Mouse (Mus musculus) hindbrain, embryonic 12.5 days (tissue): ENCODE results near the gene Flrt2. TPM values are rescaled to one million over a fixed set of nuclear protein-coding genes. Genes with fewer than 3 reads are reported as not detected.

ENCODE experiments used
- ATAC-seq: fragments of 200-750 bp; cut with Nextera tagmentation; 2 replicates; pipeline ENCODE4 v1.8.0; 2017; ENCODE audit warnings: moderate TSS enrichment; ENCODE audit not compliant: low FRiP score
- H3K27ac ChIP-seq: fragments of 300-500 bp; sonication (generic); 2 replicates; pipeline ENCODE4 v1.5.1; 2016; ENCODE audit warnings: mild to moderate bottlenecking
- H3K27me3 ChIP-seq: fragments of 300-500 bp; sonication (generic); 2 replicates; pipeline ENCODE4 v1.6.1; 2016; ENCODE audit warnings: mild to moderate bottlenecking
- H3K36me3 ChIP-seq: fragments of 300-500 bp; sonication (generic); 2 replicates; pipeline ENCODE4 v1.6.1; 2016; ENCODE audit warnings: mild to moderate bottlenecking
- H3K4me1 ChIP-seq: fragments of 300-500 bp; sonication (generic); 2 replicates; pipeline ENCODE4 v1.6.1; 2016
- H3K4me2 ChIP-seq: fragments of 300-500 bp; sonication (generic); replicated peaks from 2 replicates; pipeline ENCODE4 v1.6.1; 2016; ENCODE audit warnings: mild to moderate bottlenecking
- H3K4me3 ChIP-seq: fragments of 300-500 bp; sonication (generic); 2 replicates; pipeline ENCODE4 v1.5.1; 2016; ENCODE audit warnings: mild to moderate bottlenecking
- H3K9ac ChIP-seq: fragments of 300-500 bp; sonication (generic); 2 replicates; pipeline ENCODE4 v1.6.1; 2016; ENCODE audit warnings: mild to moderate bottlenecking, moderate library complexity
- H3K9me3 ChIP-seq: fragments of 300-500 bp; sonication (generic); replicated peaks from 2 replicates; pipeline ENCODE4 v1.6.1; 2016; ENCODE audit warnings: mild to moderate bottlenecking
- WGBS: fragments of 180-500 bp; shearing (Covaris S2); methylation state at CpG from one replicate; pipeline ENCODE4 v1.1.7; 2016; 5-methylcytosine and 5-hydroxymethylcytosine counted together
- polyA plus RNA-seq: library from polyadenylated mRNA; unstranded; fragments of >200 nt; fragmentation: Nextera tagmentation; extraction: Ambion mirVana; gene quantifications from 2 replicates; pipeline ENCODE4 v1.2.1, GENCODE M21; 2016

Flrt2 gene
- polyA plus RNA-seq, 1 experiment from 2014 or later: 50.9 TPM

DNA sequence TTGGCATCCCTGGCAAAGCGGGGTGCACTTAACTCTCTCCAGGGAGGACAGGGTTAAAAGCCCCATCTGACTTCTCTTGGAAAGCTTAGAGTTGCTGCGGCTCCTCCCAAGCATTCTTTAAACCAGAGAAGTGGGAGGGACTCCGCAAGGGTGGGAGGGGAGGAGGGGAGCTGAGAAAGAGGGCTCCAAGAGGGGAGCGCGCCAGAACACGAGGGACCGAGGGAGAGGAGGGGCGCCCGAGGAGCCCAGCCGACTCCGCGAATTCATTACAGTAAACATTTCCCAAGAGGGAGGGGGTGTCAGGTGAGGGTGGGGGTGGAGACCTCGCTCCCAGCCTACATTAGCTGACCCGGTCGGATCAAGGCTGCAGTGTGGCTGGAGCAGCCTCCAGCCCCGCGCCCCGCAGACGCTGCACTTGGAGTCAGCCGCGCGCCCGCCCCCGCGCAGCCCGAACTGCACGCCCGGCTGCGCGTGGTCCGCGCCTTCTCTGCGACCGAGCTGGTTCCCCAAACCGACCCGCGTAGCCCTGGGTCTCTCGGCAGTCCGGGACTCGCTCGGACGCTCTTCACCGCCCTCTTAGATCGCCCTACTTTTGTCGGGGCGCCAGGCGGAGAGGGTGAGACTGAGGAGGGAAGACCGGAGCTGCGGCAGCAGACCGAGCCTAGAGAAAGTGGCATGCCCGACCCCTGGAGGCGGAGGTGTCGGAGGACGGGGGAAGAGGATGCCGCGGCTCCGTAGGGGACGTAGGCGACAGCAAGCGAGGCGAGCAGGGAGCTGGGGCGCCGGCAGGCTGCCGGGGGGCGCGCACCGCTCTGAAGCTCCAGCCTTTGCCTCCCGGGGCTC, 3.2 kb downstream of the Flrt2 start:
- peaks cover 15% of the 10 kb centered on the region for H3K4me1 ChIP-seq
- peak overlapping the region; percentile 75 for H3K4me3 ChIP-seq
- peak overlapping the region; percentile 87 for H3K9ac ChIP-seq
- peak; percentile 94 for ATAC-seq
- under 1% methylated on average over 64 of the region's 68 CpGs for WGBS
- H3K4me2 ChIP-seq: peak overlapping the region; percentile 74
- peaks cover 23% of the 10 kb centered on the region for H3K27me3 ChIP-seq
- peak overlapping the region; percentile 86 for H3K27ac ChIP-seq
- no peaks in the 10 kb centered on the region for H3K36me3 ChIP-seq
- H3K9me3 ChIP-seq: no peaks in the 10 kb centered on the region

DNA sequence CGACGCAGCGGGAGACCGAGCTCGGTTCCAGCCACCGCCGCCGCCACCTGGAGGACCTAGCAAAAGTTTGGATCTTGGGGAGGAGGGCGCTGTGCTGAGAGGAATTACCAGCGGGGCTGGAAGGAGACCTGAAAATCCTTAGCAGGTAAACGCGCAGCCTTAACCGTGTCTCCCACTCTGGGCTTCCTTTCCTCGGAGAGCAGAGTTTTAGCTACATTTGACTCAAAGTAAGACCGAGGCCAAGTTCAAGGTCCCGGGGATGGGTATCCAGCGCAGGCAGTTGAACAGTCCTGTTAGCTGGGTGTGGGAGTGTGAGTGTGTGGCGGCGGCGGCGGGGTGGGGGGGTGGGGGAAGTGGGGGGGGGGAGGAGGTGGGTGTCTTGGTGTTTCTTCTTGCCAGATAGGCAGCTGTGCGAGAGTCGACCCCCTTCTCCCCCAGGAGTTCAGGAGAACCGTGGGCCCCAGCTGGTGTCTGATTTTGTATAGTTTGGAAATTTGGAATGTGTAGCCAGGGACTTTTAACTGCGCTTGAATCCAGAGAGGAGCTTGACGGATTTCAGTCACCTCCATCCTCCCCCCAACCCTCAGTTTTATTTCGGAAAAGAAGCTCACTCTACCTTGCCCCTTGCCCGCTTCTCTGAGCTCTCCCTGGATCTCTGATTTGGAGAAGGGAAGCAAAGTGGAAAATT, 4.0 kb downstream of the Flrt2 start:
- peak overlapping the region; percentile 75 for H3K4me3 ChIP-seq
- peak overlapping the region; percentile 87 for H3K9ac ChIP-seq
- peak; percentile 7; the same call in 1 of the 2 replicates for ATAC-seq
- H3K9me3 ChIP-seq: no peaks in the 10 kb centered on the region
- H3K27me3 ChIP-seq: peaks cover 23% of the 10 kb centered on the region
- peaks cover 15% of the 10 kb centered on the region for H3K4me1 ChIP-seq
- peak overlapping the region; percentile 74 for H3K4me2 ChIP-seq
- H3K27ac ChIP-seq: peak overlapping the region; percentile 86
- no peaks in the 10 kb centered on the region for H3K36me3 ChIP-seq
- 1% methylated on average over 28 of the region's 28 CpGs for WGBS

DNA sequence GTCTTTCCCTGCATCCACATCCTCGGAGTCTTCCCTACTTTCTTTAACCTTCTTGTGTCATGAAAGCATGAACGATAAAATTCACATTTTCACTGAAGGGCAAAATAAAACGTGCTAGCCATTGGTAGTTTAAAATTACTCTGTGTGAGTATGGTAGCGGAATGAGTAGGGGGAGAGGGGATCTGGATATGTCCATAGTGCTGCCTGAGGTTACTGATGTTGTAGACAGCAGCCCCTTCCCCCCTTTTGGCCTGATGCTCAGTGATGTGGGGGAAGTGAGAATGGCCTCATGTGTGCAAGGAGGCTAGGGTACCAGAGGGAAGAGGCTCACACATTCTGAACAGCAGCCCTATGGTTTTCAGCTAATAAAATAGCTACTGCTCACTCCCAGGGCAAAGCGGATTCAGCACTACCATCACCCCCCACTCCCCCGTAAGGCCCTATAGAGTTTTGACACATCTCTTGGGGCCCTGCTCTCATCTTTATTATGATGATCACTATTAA, 4.5 kb downstream of the Flrt2 start:
- Histone ChIP-seq H3K4me3 (peak overlapping the region; percentile 75), H3K36me3 (no peaks in the 10 kb centered on the region), H3K9me3 (no peaks in the 10 kb centered on the region), H3K9ac (peak overlapping the region; percentile 87), H3K27me3 (peaks cover 18% of the 10 kb centered on the region), H3K4me2 (peak overlapping the region; percentile 74), H3K27ac (peak overlapping the region; percentile 57), H3K4me1 (peaks cover 15% of the 10 kb centered on the region)
- WGBS: 2% methylated on average over 6 of the region's 6 CpGs
- ATAC-seq: no peak

DNA sequence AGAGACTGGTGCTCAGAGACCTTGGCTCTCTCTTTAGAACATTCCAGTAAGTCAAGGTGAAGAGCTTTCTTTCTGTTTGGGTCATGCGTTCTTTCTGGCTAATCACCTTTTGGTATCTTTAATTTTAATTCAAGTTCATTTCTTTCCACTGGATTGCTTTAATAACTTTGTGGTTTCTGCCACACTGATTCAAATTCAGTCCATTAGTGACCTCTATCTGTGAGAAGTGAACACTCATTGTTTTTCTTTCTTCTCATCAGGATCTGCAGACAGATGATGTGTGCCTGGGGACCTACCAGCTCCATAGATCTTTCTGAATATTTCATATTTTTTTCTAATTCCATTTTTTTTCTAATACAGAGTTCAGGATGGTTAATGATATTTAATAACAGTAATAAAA, 6.5 kb downstream of the Flrt2 start:
- Histone ChIP-seq H3K9me3 (no peaks in the 10 kb centered on the region), H3K27ac (no peak overlapping the region), H3K4me2 (peak overlapping the region; percentile 74), H3K27me3 (peaks cover 5% of the 10 kb centered on the region), H3K4me1 (peaks cover 13% of the 10 kb centered on the region), H3K4me3 (peak overlapping the region; percentile 75), H3K36me3 (no peaks in the 10 kb centered on the region), H3K9ac (no peak overlapping the region)
- 78% methylated on average over 1 of the region's 1 CpGs for WGBS
- ATAC-seq: no peak

DNA sequence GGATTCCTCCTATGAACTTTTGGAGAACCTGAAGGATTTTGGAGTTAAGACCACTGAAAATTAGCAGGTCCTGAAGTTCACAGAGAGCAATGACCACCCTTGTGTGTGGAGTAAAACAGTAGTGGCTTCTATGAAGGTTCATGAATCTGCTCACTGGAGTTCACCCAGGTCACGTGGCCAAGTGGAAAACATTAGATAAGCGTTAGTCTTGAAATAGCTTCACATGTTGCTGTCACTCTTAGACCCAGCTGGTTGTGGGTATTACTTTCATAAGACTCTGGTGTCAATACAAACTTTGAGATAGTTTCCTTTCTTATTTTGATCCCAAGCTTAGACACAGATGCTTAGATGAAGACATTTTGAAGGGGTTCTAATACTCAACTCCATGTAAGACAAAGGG, 8.7 kb downstream of the Flrt2 start:
- ATAC-seq: no peak
- Histone ChIP-seq H3K4me1 (peaks cover 11% of the 10 kb centered on the region; the same call in 1 of the 2 replicates), H3K9me3 (no peaks in the 10 kb centered on the region)

DNA sequence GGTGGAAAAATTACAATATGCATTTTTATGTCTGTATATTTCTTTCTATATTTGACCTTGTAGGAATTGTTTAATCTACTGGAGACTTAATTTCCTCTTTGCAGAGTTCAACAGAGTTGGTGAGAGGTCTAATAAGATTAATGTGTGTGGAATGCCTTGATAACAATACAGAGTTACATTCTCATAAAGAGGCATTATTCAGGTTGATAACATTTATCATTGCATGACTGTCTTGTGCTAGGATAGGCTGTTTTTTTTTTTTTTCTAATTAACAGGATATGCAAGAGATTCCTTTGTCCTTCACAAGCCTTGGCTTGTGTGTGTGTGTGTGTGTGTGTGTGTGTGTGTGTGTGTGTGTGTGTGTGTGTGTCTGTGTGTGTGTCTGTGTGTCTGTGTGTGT, 9.6 kb downstream of the Flrt2 start:
- Histone ChIP-seq H3K27ac (no peak overlapping the region), H3K4me1 (peaks cover 7% of the 10 kb centered on the region; the same call in 1 of the 2 replicates), H3K9me3 (no peaks in the 10 kb centered on the region), H3K27me3 (no peaks in the 10 kb centered on the region), H3K4me3 (no peak overlapping the region), H3K4me2 (no peak overlapping the region), H3K36me3 (no peaks in the 10 kb centered on the region), H3K9ac (no peak overlapping the region)
- ATAC-seq: no peak

More for the DNA sequence above, 8.7 kb downstream of the Flrt2 start:
- no peak overlapping the region for H3K4me3 ChIP-seq
- H3K4me2 ChIP-seq: no peak overlapping the region
- H3K36me3 ChIP-seq: no peaks in the 10 kb centered on the region
- H3K9ac ChIP-seq: no peak overlapping the region
- H3K27ac ChIP-seq: no peak overlapping the region
- 76% methylated on average over 2 of the region's 2 CpGs for whole genome bisulfite sequencing
- no peaks in the 10 kb centered on the region for H3K27me3 ChIP-seq

DNA sequence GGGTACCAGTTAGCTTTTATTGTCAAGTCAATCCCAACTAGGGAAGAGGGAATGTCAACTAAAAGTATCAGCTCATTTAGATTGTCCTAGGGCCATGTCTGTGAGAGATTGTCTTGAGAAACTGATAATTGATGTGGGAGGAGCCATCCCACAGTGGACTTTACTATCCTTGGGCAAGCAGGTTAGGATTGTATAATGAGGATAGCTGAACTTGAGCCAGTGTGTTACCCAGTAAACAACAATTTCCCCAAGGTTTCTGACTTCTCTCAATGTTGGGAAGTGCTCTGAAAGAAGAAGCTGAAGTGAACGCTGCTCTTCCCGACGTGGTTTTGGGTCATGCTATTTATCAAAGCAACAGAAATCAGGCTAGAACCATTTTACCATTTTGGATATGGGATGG, 13.0 kb downstream of the Flrt2 start:
- Histone ChIP-seq H3K9ac (no peak overlapping the region), H3K9me3 (no peaks in the 10 kb centered on the region), H3K4me3 (no peak overlapping the region), H3K27me3 (no peaks in the 10 kb centered on the region), H3K27ac (no peak overlapping the region), H3K4me1 (no peaks in the 10 kb centered on the region), H3K36me3 (no peaks in the 10 kb centered on the region), H3K4me2 (no peak overlapping the region)
- ATAC-seq: no peak
- 85% methylated on average over 3 of the region's 3 CpGs for WGBS

DNA sequence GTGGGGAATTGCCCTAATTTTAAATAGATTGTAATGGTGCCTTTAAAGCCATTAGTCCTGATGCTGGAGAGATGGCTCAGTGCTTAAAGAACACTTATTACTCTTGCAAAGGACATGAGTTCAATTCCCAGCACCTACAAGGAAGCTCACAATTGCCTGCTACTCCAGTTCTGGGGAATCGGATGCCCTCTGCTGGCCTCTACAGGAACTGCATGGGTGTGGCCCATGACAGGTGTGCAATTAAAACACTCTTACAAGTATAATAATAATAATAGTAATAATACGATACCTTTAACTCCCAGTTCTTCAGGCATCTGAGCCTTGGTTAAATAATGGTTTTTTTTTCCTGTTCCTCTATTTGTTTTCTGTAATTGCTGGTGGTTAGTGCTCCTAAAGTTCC, 31.2 kb downstream of the Flrt2 start:
- Histone ChIP-seq H3K4me1 (no peaks in the 10 kb centered on the region), H3K9ac (no peak overlapping the region), H3K4me3 (no peak overlapping the region), H3K36me3 (no peaks in the 10 kb centered on the region), H3K27me3 (no peaks in the 10 kb centered on the region), H3K9me3 (no peaks in the 10 kb centered on the region), H3K27ac (no peak overlapping the region), H3K4me2 (no peak overlapping the region)
- 98% methylated on average over 2 of the region's 2 CpGs for WGBS
- no peak for ATAC-seq

DNA sequence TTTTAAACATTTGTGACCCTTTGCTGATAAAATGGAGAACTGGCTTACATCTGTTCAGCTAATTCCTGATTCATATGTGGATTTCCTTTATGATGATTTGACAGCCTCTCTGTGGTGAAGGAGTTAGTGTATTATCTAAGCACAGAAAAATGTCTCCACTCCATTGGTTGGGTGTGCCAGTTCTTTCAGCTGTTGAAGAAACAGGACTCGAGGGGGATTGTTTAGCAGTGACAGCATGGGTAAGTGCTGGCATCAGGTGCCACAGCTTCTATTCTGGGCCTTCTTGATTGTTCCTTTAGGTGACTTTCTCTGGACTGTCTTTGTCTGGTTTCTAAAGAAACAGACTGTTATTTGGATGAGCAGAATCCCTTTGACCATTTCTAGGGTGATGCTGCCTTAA, 42.0 kb downstream of the Flrt2 start:
- no peak overlapping the region for H3K27ac ChIP-seq
- H3K4me2 ChIP-seq: no peak overlapping the region
- no peaks in the 10 kb centered on the region for H3K9me3 ChIP-seq
- no peak for ATAC-seq
- no peaks in the 10 kb centered on the region for H3K27me3 ChIP-seq
- H3K36me3 ChIP-seq: no peaks in the 10 kb centered on the region
- peaks cover 7% of the 10 kb centered on the region for H3K4me1 ChIP-seq
- H3K4me3 ChIP-seq: no peak overlapping the region
- WGBS: 71% methylated on average over 1 of the region's 1 CpGs
- no peak overlapping the region for H3K9ac ChIP-seq

DNA sequence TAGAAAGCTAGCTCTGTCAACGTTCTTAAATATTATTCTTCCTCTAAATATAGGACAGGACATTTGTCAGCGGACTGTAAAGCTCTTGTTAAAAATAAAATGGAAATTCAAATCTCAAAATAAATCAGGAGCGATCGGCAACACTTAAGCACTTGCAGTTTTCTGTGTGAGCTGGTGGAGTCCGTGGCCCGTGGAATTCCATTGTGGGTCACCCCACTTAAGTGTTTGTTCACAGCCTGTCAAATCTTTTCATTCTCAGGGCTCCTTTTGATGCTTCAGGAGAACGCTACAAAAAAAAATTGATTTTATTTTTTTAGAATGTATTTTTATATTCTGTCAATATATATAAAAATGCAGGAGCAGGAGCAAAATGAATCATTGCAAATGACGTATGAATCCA, 45.5 kb downstream of the Flrt2 start:
- Histone ChIP-seq H3K36me3 (no peaks in the 10 kb centered on the region), H3K27me3 (no peaks in the 10 kb centered on the region), H3K9ac (no peak overlapping the region), H3K4me2 (no peak overlapping the region), H3K9me3 (no peaks in the 10 kb centered on the region), H3K4me1 (peaks cover 10% of the 10 kb centered on the region), H3K4me3 (no peak overlapping the region), H3K27ac (no peak overlapping the region)
- 76% methylated on average over 8 of the region's 8 CpGs for WGBS
- ATAC-seq: no peak

DNA sequence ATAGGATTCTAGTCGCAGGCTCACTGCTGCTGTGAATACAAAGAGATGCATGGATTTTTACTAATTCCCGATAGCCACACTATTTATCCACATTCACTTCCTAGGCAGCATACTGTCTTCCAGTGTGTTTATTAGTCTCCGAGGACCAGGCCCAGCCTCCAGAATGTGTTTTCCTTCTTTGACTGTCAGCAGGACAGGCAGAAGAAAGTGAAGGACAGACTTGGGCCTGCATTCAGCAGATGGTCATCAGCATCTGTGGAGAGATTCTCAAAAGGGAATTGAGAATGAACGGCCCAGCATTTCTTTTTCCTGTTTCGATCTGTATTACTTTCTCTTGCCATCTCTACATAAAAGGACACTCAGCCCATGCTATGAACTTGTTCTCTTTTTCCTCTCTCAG, 46.0 kb downstream of the Flrt2 start:
- H3K9me3 ChIP-seq: no peaks in the 10 kb centered on the region
- no peaks in the 10 kb centered on the region for H3K27me3 ChIP-seq
- WGBS: 77% methylated on average over 5 of the region's 5 CpGs
- H3K36me3 ChIP-seq: no peaks in the 10 kb centered on the region
- peaks cover 10% of the 10 kb centered on the region for H3K4me1 ChIP-seq
- H3K27ac ChIP-seq: no peak overlapping the region
- H3K4me3 ChIP-seq: no peak overlapping the region
- ATAC-seq: no peak
- no peak overlapping the region for H3K4me2 ChIP-seq
- H3K9ac ChIP-seq: no peak overlapping the region

DNA sequence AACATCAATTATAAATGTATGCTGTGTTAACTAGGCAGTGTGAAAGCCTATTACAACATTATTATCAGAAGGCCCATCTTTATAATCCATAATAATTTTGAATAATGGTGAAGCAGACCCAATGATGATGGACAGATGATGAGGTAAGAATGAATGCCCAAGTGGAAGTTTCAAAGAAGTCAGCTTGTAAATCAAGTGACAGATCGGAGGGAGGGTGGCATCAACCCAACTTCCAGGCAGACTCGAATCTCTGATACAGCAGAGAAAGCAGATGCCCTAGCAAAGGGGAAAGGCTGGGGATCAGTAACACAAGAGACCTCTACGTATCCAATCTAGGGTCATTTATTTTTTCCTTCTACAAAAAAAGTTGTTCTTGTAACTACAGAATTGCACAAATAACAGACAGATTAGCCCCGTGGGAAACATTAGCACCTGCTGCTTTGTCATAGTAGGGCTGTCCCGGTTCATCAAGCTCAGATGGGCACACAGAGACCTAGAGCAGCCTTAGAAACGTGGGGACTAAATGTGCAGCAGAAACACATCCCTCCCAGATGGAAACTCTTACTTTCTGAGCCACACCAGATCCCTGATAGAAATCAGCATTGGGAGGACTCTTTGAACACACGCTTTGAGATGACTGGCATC, 46.6 kb downstream of the Flrt2 start:
- H3K9ac ChIP-seq: no peak overlapping the region
- 67% methylated on average over 7 of the region's 7 CpGs for WGBS

More for the DNA sequence above, 46.6 kb downstream of the Flrt2 start:
- Histone ChIP-seq H3K9me3 (no peaks in the 10 kb centered on the region), H3K27ac (no peak overlapping the region), H3K36me3 (no peaks in the 10 kb centered on the region), H3K27me3 (no peaks in the 10 kb centered on the region), H3K4me2 (no peak overlapping the region), H3K4me3 (no peak overlapping the region), H3K4me1 (peaks cover 10% of the 10 kb centered on the region)
- ATAC-seq: no peak
